Mouse (Mus musculus): ENCODE data around the gene Grin2b. TPM values are rescaled to one million over a fixed set of nuclear protein-coding genes. Genes with fewer than 3 reads are reported as not detected.
"Not testable (repeated sequence)": the region's sequence is repeated elsewhere in the genome, so short reads cannot be mapped to it uniquely, and the experiment has no call there.

The Grin2b gene
- polyA plus RNA-seq, 1 experiment, result 17.0 TPM

DNA sequence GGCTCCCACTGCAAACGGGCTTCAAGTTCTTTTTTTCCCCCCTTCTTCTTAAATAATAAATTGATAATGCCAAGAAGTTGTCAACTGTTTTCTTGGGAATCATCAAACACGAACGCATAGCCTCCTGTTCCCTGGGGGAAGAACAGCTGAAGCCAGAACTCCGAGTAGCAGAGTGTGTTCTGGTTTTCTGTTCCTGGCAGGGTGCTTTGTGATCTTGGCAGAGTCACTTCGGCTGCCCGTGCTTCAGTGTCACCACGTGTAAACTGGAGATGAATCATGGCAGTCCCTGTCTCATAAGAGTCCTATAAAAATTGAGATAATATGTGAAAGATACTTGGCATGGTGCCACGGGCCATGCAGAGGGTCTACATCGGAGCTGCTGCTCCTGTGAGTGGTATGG is 485.4 kb downstream of the Grin2b start:
- TF ChIP-seq CTCF (IDR thresholded peaks at IDR 0.05; ENCODE audit: borderline replicate concordance, extremely low read depth, insufficient read depth, insufficient read length), result no peak
- TF ChIP-seq POLR2A (IDR thresholded peaks at IDR 0.05; ENCODE audit: borderline replicate concordance, extremely low read depth, insufficient read depth, insufficient read length, poor library complexity, severe bottlenecking), result no peak
- peak; percentile 76 for DNase-seq (ENCODE audit: low read depth)

- TF ChIP-seq CTCF (IDR thresholded peaks at IDR 0.05; ENCODE audit: borderline replicate concordance, extremely low read depth, insufficient read depth, insufficient read length) (no peak), POLR2A (IDR thresholded peaks at IDR 0.05; ENCODE audit: borderline replicate concordance, extremely low read depth, insufficient read depth, insufficient read length, poor library complexity, severe bottlenecking) (no peak)
- no peak for DNase-seq (ENCODE audit: low read depth)
Measured at GRCm38 (mm10) chr6:135684206-135684605, 489.1 kb downstream of the Grin2b start.

- not testable (repeated sequence) for DNase-seq (ENCODE audit: low read depth)
Measured at GRCm38 (mm10) chr6:135681423-135681822, 491.9 kb downstream of the Grin2b start.

DNA sequence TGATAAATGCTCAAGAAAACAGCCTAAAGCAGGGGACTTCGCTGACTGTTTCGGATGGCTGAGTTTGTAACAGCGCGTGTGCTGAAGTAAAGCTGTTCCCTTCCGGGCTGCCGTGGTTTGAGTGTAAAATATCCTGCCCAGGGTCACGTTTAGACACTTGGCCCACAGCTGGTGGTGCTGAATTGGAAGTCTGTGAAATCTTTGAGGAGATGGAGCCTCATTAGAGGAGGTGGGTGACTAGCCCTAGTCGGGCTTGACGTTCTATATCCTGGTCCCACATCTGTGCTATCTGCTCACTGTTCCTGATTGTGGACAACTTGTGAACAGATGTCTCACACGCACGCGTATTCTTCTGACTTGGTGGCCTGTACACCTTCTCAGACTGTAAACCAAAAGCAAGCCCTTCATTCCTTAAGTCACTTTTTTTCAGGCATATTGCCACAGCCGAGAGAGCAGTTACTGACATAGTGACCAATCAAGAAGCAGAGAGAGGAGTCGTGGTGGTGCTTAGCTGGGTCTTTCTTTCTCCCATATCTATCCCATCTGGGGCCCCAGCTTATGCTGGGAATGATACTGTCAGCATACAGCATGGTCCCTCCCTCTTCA is 493.1 kb downstream of the Grin2b start:
- no peak for DNase-seq (ENCODE audit: low read depth)
- TF ChIP-seq CTCF (IDR thresholded peaks at IDR 0.05; ENCODE audit: borderline replicate concordance, extremely low read depth, insufficient read depth, insufficient read length), result no peak
- TF ChIP-seq POLR2A (IDR thresholded peaks at IDR 0.05; ENCODE audit: borderline replicate concordance, extremely low read depth, insufficient read depth, insufficient read length, poor library complexity, severe bottlenecking), result no peak

- TF ChIP-seq CTCF (IDR thresholded peaks at IDR 0.05; ENCODE audit: borderline replicate concordance, extremely low read depth, insufficient read depth, insufficient read length), result no peak
- TF ChIP-seq POLR2A (IDR thresholded peaks at IDR 0.05; ENCODE audit: borderline replicate concordance, extremely low read depth, insufficient read depth, insufficient read length, poor library complexity, severe bottlenecking), result no peak
Measured at GRCm38 (mm10) chr6:135674380-135674779, 498.9 kb downstream of the Grin2b start.

DNA sequence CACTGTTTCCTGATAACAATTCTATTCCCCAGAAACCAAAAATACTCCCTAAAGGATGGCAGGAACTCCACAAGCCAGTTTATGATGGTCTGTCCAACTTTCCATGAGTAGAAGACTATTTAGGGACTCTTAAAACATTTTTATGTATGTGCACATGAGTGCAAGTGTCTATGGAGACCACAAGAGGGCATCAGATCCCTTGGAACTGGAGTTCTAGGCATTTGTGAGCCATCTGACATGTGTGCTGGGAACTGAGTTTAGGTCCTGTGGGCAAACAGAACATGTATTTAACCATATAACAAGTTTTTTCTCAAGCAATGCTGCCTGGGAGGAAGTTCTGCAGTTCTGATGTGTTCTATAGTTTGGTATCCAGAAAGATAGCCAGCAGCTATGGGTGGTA is 501.3 kb downstream of the Grin2b start:
- DNase-seq (ENCODE audit: low read depth), result no peak

More at GRCm38 (mm10) chr6:135674380-135674779, 498.9 kb downstream of the Grin2b start:
- DNase-seq (ENCODE audit: low read depth), result no peak

More for the DNA sequence above, 501.3 kb downstream of the Grin2b start:
- no peak for TF ChIP-seq CTCF (IDR thresholded peaks at IDR 0.05; ENCODE audit: borderline replicate concordance, extremely low read depth, insufficient read depth, insufficient read length)

Other genes with a start within 250 kb of the Grin2b start
- not detected in 2 replicates for gene Gm8994, start 154.0 kb upstream of the Grin2b start, polyA plus RNA-seq (2012; rRNA removed)
- not detected in 2 replicates for gene E330021D16Rik, start 242.1 kb upstream of the Grin2b start, polyA plus RNA-seq (2012; rRNA removed)

All from brain, embryonic 14.5 days (tissue).